Mouse (Mus musculus): ENCODE measurements around the gene Atp6v0c. TPM values are rescaled to one million over a fixed set of nuclear protein-coding genes. Genes with fewer than 3 reads are reported as not detected.

The Atp6v0c gene
- total RNA-seq, 1 experiment from 2014 or later = 55.6 TPM

DNA sequence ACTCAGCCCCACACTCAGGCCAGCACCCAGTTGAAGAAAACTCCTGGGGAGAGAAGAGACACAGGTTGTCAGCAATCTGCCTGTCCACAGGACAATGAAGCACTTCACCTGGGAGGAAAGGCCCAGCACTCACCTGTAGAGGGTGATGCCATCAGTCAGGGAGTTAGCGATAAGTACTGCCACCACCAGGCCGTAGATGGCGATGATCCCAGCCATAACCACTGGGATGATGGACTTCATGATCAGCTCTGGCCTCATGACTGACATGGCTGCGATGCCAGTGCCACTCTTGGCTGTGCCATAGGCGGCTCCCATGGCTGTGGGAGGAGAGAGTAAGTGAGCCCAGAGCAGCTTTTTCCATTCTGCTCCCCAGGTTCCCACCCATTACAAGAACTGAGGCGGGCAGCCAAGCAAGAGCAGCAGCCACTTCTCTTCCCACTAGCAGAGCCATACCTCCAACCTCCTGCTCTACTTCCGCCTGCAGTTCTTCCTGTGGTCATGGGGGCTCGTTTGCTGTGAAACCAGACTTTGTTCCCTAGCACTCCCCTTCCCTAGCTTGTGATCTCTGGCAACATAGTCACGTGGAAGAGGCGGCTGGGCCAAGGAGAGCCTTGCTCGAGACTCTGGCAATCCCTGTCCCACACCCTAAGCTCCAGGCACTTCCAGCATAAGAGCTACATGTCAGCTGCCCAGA is 4.8 kb downstream of the Atp6v0c start:
- ATAC-seq (replicated peaks; ENCODE audit: insufficient number of reproducible peaks, low FRiP score, low TSS enrichment, poor library complexity, severe bottlenecking) = no peak

DNA sequence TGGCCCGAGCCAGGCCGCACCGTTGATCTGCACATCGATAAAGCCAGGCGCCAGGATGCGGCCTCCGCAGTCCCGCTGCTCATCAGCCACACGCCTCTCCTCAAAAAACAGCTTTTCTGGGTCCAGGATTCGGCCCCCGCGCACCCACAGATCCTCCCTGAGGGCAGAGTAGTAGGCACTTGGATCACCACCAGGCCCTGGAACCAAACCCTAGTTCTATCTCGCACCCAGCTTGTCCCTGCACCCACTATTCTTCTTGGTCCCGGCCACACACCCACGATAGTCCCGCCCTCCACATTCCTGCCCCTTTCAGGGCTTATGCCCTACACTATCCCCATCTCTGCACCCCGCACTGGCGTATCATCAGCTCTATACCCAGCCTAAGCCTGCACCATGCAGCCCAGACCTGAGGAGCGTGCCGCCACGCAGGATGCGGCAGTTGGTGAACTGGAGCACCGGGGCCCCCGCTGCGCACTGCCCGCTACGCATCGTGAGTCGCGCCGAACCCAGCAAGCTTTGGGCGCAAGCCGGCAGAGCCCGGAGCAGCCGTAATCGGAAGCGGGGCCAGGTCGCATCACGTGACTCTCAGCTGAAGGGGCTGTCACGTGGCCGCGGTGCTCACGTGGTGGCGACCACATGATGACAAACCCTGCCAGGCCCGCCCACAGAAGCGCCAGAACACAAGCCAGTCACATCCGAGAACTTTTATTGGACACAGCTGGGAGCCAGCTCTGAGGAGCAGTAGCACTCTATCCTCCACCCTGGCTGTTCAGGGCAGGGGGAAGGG is 6.1 kb downstream of the Atp6v0c start, which contains the start of gene Amdhd2:
Gene Amdhd2 (minus strand): TSS at position 591 of the 787 bp plus-strand sequence.
- ATAC-seq (replicated peaks; ENCODE audit: insufficient number of reproducible peaks, low FRiP score, low TSS enrichment, poor library complexity, severe bottlenecking) = peak; percentile 73

DNA sequence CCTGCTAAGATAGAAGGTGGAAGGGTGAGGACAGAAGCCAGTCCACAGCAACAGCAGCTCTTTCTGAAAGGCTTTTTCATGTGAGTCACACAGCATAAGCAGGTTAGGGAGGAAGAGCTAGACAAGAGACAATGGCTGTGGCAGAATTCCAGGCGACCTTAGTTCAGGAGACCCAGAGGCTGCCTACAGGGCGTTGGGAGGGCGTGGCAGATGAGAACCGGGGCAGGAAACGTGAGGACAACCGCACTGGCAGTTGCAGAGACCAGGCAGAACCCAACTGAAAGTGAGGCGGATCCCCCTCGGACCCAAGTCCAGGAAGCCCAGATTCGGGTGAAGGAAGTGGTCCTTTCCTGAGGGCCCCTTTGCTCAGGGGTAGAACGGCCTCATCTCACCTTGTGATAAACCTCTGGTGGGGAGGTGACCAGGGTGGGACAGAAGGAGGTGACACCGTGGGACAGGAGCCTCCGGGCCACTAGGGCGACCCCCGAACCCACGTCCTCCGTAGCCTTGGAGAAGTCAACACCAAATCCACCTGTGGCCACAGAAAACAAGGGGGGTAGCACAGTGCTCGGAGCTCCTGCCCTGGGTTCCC is 6.8 kb downstream of the Atp6v0c start:
- ATAC-seq (replicated peaks; ENCODE audit: insufficient number of reproducible peaks, low FRiP score, low TSS enrichment, poor library complexity, severe bottlenecking) = no peak

DNA sequence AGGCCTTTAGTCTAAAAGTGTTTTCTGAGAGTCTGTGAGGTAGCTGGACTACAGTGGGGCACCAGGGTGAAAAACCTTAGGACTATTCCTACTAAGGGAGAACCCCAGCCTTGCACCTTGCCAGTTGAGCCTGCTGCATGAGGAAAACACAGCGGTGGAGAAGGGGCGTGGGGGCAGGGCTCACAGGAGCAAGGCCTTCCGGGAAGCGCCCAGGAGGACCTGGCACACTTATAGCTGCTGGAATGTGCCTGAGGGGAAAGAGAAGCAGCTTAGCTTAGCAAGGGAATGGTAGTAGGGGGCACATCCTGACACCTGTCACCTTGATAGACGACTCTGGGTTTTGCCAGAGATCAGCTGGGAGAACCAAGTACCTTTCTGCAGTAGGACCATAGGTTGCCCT is 8.0 kb downstream of the Atp6v0c start:
- ATAC-seq (replicated peaks; ENCODE audit: insufficient number of reproducible peaks, low FRiP score, low TSS enrichment, poor library complexity, severe bottlenecking) = no peak

DNA sequence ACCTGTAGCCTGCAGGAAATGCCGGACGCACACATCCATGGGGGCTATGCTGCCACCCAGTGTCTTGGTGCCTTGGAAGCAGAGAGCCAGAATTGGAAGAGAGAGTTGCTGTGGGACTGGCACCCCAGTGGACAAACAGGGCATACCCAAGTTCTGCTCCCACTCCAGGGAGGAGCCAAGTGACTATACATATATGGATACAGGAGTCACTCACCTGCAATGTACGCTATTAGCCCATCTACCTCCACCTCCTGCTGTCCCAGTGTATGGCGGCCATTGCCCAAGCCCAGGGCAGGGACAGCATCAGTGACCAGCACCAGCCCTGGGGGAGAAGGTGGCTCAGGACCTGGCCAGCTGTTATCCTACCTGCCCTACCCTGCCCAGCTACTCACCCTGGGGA is 12.0 kb downstream of the Atp6v0c start:
- no peak for ATAC-seq (replicated peaks; ENCODE audit: insufficient number of reproducible peaks, low FRiP score, low TSS enrichment, poor library complexity, severe bottlenecking)

DNA sequence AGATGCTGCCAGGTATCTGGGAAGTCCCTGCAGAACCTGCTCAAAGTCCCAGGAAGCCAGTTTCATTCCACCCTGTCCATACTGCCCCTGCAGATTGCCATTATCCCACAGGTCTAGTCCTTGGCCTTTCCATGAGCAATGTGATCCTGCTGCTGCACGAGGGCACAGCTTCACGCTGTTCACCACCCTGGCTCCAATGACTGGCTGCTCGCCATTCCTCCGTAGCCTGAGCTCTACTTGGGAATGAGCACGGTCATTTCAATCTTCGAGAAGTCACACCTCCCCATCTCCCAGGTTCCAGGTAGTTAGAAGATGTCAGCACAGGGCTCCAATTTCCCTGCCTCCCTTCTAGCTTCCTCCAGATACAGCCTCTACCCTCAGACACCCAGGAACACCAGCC is 12.4 kb downstream of the Atp6v0c start:
- no peak for ATAC-seq (replicated peaks; ENCODE audit: insufficient number of reproducible peaks, low FRiP score, low TSS enrichment, poor library complexity, severe bottlenecking)

DNA sequence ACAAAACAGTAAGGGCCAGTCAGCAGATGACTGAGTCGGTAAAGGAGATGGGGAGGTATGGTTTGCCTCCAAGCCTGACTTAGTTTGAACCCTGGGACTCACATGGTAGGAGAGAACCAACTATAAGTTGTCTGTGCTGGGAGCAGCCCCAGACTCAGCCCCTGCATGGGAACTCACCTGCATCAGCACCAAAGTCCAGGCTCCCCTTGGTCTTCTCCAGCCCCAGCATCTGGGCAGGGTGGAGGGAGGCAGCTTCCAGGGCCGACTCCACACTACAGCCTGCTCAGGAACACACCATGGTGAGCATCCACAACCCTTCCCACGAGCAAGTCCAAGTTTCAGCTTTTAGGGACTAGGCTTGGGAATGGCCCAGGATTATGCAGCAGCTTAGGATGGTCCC is 13.1 kb downstream of the Atp6v0c start:
- no peak for ATAC-seq (replicated peaks; ENCODE audit: insufficient number of reproducible peaks, low FRiP score, low TSS enrichment, poor library complexity, severe bottlenecking)

DNA sequence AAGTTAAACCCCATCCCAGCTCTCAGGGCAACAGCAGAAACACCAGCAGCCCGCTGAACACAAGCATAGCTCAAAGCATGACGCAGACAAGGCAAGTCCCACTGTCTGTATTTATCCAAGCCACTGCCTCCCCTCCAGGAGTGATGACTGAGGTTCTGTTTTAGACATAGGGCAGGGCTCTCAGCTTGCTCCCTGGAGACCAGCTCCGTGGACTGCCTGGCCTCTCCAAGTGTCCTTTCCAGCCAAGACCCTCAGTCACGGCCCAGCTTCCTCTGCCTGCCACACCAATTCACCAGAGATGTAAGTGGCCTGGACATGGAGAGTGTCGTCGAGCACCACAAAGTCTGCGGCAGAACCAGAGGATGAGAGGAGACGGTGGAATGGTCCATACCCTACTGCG is 13.8 kb downstream of the Atp6v0c start:
- no peak for ATAC-seq (replicated peaks; ENCODE audit: insufficient number of reproducible peaks, low FRiP score, low TSS enrichment, poor library complexity, severe bottlenecking)

DNA sequence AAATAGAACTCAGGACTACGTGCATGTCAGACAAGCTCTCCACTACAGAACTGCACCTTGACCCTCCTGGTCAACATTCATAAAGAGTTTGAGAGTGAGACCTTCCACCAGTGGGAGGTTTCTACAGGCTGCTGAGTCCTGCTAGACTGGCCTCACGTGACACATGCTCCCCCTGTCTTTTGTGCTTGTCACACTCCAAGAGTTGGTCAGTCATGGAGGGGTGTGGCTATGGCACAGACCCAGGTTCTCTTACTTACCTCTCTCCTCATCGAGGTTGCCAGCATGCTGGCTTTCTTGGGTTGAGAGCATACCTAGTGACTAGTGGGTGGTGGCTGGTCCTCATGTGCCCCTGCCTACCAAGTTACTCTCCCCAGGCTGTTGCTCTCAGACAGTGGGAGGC is 15.0 kb downstream of the Atp6v0c start:
- no peak for ATAC-seq (replicated peaks; ENCODE audit: insufficient number of reproducible peaks, low FRiP score, low TSS enrichment, poor library complexity, severe bottlenecking)

DNA sequence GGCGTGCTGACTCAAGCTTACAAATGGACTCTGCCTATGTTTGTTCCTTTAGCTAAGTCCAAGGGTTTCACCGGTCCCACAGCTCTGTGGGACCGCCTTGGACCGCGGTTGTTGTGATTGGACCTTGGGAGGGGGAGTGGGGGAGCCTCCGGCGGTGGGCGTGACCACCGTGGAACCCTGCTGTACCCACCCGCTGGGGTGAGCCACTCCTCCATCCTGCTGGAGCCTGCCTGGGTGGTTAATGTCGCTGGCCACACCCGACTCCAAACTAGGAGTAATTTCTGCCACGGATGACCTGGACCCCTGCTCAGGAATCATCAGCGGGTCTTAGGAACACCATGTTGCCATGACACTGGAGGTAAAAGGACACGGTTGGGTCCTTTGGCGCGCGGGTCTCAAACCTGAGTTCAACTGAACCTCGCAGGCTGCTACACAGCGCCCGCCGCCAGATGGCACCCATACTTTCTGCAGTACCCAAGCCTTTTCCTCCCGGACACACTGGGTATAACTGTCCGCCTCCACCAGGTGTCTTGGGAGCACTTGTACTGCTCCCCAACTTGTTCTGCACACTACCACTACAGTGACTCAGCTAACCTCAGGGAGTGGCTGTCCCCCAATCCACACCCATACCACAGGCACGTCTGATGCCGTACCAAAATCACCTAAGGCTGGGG is 17.5 kb downstream of the Atp6v0c start:
- ATAC-seq (replicated peaks; ENCODE audit: insufficient number of reproducible peaks, low FRiP score, low TSS enrichment, poor library complexity, severe bottlenecking) = peak; percentile 92

DNA sequence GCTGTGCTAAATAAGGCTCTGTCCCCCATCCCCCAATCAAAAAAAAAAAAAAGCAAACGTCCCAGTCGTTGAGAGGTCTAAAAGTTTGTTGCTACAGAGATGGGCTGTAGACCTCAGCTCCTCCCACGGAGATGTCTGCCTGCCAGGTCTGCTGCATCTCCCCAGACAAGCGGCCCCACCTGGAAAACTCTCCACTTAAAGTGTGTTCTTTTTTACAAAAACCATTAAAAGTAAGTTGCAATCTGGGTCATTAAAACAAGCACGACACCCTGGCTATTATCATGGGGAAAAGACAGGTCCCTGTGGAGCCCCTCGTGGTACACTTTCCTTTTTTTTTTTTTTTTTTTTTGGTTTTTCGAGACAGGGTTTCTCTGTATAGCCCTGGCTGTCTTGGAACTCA is 18.1 kb downstream of the Atp6v0c start:
- no peak for ATAC-seq (replicated peaks; ENCODE audit: insufficient number of reproducible peaks, low FRiP score, low TSS enrichment, poor library complexity, severe bottlenecking)

DNA sequence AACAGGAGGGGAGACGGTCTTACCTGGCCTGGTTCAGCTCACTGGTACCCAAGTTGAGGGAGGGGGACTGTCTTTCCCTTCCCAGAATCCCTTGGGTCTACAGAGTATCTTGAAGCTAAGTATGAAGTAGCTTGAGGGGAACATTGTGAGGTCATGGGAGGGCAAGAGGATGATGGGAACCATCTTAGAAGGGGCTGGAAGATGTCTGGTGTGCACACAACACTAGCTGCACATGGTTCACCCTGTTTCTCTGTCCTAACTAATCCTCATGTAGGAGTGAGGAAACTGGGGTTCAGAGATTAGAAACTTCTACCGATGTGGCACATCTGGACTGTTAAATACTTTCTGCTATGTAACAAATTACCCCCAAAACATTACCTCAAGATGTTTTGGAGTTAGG is 18.7 kb downstream of the Atp6v0c start, which contains the start of gene Pdpk1:
Gene Pdpk1 (minus strand): TSS at position 101 of the 400 bp plus-strand sequence.
- no peak for ATAC-seq (replicated peaks; ENCODE audit: insufficient number of reproducible peaks, low FRiP score, low TSS enrichment, poor library complexity, severe bottlenecking)

DNA sequence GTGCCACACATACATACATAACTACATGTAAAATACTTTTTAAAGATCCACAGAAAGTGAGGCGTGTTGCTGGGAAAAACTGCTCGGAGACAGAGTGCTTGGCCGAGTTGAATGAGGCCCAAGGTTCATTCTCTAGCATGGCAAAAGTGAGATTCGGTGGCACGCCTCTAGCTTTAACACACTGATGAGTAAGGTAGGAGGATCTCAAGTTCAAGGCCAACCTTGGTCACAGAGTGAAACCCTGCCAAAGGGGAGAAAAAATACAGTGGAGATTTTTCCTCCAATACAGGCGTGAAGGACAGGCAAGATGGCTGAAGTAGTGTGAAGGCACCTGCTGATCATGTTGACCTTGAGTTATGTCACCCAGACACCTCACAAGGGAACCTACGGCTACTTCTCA is 20.1 kb downstream of the Atp6v0c start:
- no peak for ATAC-seq (replicated peaks; ENCODE audit: insufficient number of reproducible peaks, low FRiP score, low TSS enrichment, poor library complexity, severe bottlenecking)

DNA sequence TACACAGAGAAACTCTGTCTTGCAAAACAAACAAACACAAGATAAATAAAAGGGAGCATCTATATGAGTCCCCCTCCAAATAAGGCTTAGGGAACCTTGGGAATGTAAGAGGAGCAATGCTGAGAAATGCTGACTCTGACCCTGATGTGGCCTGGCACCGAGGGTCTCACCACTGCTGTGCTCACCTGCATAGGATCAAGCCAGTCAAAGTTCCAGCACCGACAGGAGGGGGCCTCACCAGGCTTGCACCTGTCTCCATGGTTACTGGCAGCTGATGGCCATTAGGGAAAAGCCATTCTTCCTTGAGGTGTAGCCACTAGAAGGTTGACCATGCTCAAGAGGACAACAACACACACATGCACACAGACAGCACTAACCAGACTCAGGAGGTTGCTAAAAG is 26.6 kb downstream of the Atp6v0c start:
- no peak for ATAC-seq (replicated peaks; ENCODE audit: insufficient number of reproducible peaks, low FRiP score, low TSS enrichment, poor library complexity, severe bottlenecking)

DNA sequence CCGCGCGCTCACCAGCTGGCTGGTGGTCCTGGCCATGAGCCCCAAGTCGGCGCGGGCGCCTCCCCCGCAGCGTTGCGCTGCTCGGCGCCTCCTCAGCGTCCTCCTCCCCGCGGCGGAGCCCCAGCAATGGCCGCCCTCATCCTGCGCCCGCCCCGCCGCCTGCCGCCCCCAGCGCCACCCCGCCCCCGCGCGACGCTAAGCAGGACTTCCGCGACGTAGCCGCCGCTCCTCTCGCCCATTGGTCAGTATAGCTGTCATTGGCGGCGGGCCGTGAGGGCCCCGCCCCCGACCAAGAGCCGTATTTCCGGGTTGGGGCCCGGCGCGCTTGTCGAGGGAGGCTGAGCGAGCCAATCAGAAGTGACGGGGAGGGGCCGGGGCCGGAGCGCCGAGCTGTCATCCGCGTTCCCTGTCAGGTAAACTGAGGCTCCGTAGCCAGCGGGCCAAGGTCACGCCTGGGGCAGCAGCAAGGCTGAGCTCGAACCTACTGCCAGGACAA is 28.0 kb downstream of the Atp6v0c start:
- peak; percentile 92 for ATAC-seq (replicated peaks; ENCODE audit: insufficient number of reproducible peaks, low FRiP score, low TSS enrichment, poor library complexity, severe bottlenecking)

DNA sequence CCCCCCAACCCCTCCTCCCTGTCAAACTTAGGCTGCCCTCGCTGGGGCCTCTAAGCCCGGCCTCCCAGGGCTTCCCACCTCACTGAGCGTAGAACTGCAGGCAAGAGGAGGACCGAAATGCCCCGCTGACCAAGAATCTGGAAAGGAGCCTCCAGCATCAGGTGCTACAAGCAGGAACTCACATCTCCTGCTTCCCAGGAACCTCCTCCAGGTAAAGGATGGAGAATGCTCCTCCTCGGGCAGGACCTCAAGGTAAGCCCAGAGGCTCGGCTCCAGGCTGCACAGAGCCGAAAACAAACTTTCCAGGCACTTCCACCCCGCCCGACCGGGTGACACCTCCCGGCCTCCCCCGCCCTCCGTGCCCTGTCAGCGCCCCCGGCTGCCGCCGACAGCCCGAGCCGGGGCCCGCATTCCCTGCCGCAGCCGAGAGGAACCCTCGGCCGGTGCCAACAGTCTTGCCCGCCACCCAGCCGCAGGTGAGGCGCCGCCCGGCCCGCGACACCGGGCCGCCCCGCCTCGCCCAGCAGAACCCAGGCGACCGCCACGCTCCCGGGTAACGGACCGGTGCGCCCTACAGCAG is 28.6 kb downstream of the Atp6v0c start:
- ATAC-seq (replicated peaks; ENCODE audit: insufficient number of reproducible peaks, low FRiP score, low TSS enrichment, poor library complexity, severe bottlenecking) = no peak

DNA sequence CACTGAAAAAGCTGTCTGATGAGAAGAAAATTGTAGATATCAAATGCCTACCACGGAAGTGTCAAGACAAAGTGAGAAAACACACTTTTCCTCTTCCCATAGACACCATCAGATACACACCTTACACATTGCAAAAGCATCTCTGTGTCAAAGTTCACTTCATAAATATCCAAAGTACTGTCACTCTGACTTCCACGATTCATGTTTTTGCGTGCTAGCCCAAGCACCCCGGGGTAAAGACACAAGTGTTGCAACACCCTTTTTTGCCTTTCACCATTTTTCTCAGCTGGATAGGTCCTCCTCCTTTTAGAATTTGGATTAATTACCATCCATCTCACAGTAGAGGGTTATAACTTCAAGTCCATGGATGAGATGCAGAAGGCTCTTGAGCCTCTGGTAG is 29.5 kb downstream of the Atp6v0c start:
- no peak for ATAC-seq (replicated peaks; ENCODE audit: insufficient number of reproducible peaks, low FRiP score, low TSS enrichment, poor library complexity, severe bottlenecking)

DNA sequence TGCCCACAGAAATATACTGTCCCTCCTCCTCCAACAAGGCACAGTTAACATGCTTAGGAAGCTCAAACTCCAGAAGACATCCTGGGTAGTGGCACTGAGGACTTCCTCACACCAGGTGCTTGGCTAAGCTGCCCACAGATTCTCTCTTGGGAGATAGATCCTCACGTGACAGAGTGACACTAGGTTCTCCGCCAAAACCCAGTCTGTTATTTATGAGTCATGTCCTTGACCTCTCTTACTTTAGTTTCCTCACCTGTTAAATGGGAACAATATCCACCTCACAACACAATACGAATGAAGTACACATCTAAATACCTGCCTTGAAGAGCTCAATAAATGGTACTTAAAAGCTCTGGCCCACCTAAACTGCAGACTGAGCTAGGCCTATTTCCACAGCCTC is 30.2 kb downstream of the Atp6v0c start:
- no peak for ATAC-seq (replicated peaks; ENCODE audit: insufficient number of reproducible peaks, low FRiP score, low TSS enrichment, poor library complexity, severe bottlenecking)

Measured in monocyte, adult 5-6 weeks (primary cell).